Mouse (Mus musculus): ENCODE results near the gene Zrsr1.

The Zrsr1 gene

GRCm38 (mm10) chr11:22971835-22972709, at the start of gene Zrsr1:
TSS of gene Zrsr1 (plus strand) at chr11:22972005.
- peak; percentile 80 for DNase-seq

GRCm38 (mm10) chr11:22922546-22922945, 49.3 kb upstream of the Zrsr1 start:
- DNase-seq, result no peak

- no peak for DNase-seq
These were observed 48.2 kb upstream of the Zrsr1 start for GRCm38 (mm10) chr11:22923606-22924005.

GRCm38 (mm10) chr11:22928586-22929169, 43.1 kb upstream of the Zrsr1 start:
- no peak for DNase-seq

GRCm38 (mm10) chr11:22930129-22930528, 41.7 kb upstream of the Zrsr1 start:
- no peak for DNase-seq

- DNase-seq, result no peak
These were observed 40.4 kb upstream of the Zrsr1 start for GRCm38 (mm10) chr11:22931320-22931905.

GRCm38 (mm10) chr11:22932167-22932566, 39.6 kb upstream of the Zrsr1 start:
- DNase-seq, result no peak

- no peak for DNase-seq
These were observed 35.2 kb upstream of the Zrsr1 start for GRCm38 (mm10) chr11:22936446-22937125.

- DNase-seq, result no peak
These were observed 34.0 kb upstream of the Zrsr1 start for GRCm38 (mm10) chr11:22937716-22938316.

GRCm38 (mm10) chr11:22938983-22939382, 32.8 kb upstream of the Zrsr1 start:
- DNase-seq, result no peak

- DNase-seq, result no peak
These were observed 22.7 kb upstream of the Zrsr1 start for GRCm38 (mm10) chr11:22949101-22949500.

GRCm38 (mm10) chr11:22950131-22950530, 21.7 kb upstream of the Zrsr1 start:
- DNase-seq, result no peak

GRCm38 (mm10) chr11:22952668-22953067, 19.1 kb upstream of the Zrsr1 start:
- no peak for DNase-seq

GRCm38 (mm10) chr11:22956346-22956745, 15.5 kb upstream of the Zrsr1 start:
- no peak for DNase-seq

- DNase-seq, result peak; percentile 80
These were observed 15.0 kb upstream of the Zrsr1 start for GRCm38 (mm10) chr11:22956830-22957229.

- DNase-seq, result no peak
These were observed 13.9 kb upstream of the Zrsr1 start for GRCm38 (mm10) chr11:22957791-22958374.

- no peak for DNase-seq
These were observed 9.7 kb upstream of the Zrsr1 start for GRCm38 (mm10) chr11:22962101-22962500.

GRCm38 (mm10) chr11:22964401-22964800, 7.4 kb upstream of the Zrsr1 start:
- DNase-seq, result no peak

- no peak for DNase-seq
These were observed 6.3 kb upstream of the Zrsr1 start for GRCm38 (mm10) chr11:22965503-22965902.

GRCm38 (mm10) chr11:22969486-22969885, 2.3 kb upstream of the Zrsr1 start:
- no peak for DNase-seq

- no peak for DNase-seq
These were observed 1.3 kb upstream of the Zrsr1 start for GRCm38 (mm10) chr11:22970546-22970945.

- peak; percentile 83 for DNase-seq
These were observed 1.1 kb downstream of the Zrsr1 start for GRCm38 (mm10) chr11:22972746-22973526.
